Mouse (Mus musculus): ENCODE measurements around the gene Uqcrc2. TPM values are rescaled to one million over a fixed set of nuclear protein-coding genes. Genes with fewer than 3 reads are reported as not detected.

The Uqcrc2 gene
- total RNA-seq, 2 experiments from 2014 or later: 218 to 263 TPM

DNA sequence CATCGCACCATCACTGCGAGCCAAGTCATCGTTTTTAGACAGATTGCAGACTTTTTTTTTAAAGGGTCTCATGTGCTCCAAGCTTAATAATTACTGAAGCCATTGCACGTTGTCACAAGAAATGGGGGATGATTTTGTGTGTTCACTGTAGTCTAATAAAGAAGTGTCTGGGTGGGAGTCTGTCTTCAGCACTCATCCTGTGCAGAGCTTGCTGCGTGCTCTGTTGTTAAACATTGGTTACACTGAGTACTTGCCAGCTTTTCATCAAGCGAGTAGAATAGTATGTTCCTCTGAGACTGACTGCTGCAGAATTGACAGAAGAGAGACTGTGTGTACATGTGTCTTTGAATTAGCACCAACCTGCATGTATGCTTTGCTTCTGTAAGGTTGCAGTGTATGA lies 50.3 kb downstream of the Uqcrc2 start:
- DNase-seq (ENCODE audit: low spot score in 2 of 2): no peak

DNA sequence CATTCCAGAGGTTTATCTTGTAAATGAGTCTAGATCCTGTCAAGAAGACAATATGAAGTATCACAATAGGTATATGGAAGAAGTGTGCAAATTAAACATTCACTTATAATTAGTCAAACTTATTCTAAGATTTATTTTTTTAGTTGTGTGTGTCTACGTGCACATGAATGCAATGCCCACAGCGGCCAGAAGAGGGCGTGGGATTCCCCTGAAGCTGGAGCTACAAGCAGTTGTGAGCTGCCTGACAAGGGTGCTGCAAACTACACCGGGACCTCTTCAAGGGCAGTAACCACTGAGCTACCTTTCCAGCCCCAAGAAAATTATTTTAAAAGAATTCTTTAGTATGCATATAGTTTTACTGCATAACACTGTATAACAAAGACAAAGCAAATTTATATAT lies 55.7 kb downstream of the Uqcrc2 start:
- DNase-seq (ENCODE audit: low spot score in 2 of 2): no peak

DNA sequence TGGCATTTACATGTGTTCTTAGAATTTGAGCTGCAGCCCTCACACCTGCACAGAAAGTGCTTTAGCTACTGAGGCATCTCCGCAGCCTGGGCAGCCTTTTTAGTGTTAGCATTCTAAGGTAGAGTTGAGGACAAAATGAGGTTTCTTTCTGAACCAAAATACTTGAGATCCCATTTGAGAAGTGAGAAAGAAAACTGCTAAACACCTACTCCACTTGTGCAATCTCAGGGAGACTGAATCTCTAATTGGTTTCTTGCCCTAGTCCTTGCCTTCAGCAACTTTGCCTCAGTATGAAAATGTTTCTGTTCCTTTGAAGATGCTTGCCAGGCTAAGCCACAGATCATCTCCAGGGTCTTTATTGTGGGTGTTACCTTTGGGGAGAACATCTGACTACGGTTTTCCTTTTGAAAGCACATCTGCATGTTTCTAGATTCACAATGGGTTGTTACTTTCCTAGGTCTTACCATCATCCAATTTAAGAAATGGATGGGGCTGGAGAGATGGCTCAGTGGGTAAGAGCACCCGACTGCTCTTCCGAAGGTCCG lies 58.9 kb downstream of the Uqcrc2 start:
- no peak for DNase-seq (ENCODE audit: low spot score in 2 of 2)

GRCm38 (mm10) chr7:120695196-120695595 lies 60.2 kb downstream of the Uqcrc2 start:
- DNase-seq (ENCODE audit: low spot score in 2 of 2): no peak

GRCm38 (mm10) chr7:120695641-120696040 lies 60.7 kb downstream of the Uqcrc2 start:
- no peak for DNase-seq (ENCODE audit: low spot score in 2 of 2)

GRCm38 (mm10) chr7:120696331-120696730 lies 61.4 kb downstream of the Uqcrc2 start:
- no peak for DNase-seq (ENCODE audit: low spot score in 2 of 2)

GRCm38 (mm10) chr7:120699586-120699985 lies 64.6 kb downstream of the Uqcrc2 start:
- DNase-seq (ENCODE audit: low spot score in 2 of 2): no peak

- DNase-seq (ENCODE audit: low spot score in 2 of 2): no peak
These were observed 68.9 kb downstream of the Uqcrc2 start for GRCm38 (mm10) chr7:120703888-120704287.

Other genes starting within 250 kb of the Uqcrc2 start
- not detected for gene Abca16, start 225.5 kb upstream of the Uqcrc2 start, total RNA-seq (2021)
- gene Pdzd9, start 35.2 kb downstream of the Uqcrc2 start, total RNA-seq (2021): under 1 TPM in 1 of 2 experiments, not detected in 1; 0.27 TPM
- gene Mosmo, start 42.4 kb downstream of the Uqcrc2 start, total RNA-seq (2021): 10 to 100 TPM; 50.0 to 57.7 TPM
- gene Vwa3a, start 104.1 kb downstream of the Uqcrc2 start, total RNA-seq (2021): 10 to 100 TPM in 1 of 2 experiments, 1 to 10 TPM in 1; 9.2 to 10.2 TPM
- under 1 TPM in 1 of 2 experiments, not detected in 1; 0.27 TPM for gene Gm5737, start 177.2 kb downstream of the Uqcrc2 start, total RNA-seq (2021)
- 10 to 100 TPM; 38.9 to 41.7 TPM for gene Eef2k, start 207.7 kb downstream of the Uqcrc2 start, total RNA-seq (2021)

All from layer of hippocampus, postnatal 10 days (tissue).